Mouse (Mus musculus) T-cell, adult 2 months (primary cell): ENCODE measurements around the gene Lrrc51.

Source experiments
- DNase-seq: peaks from one replicate; pipeline ENCODE4 v3.0.0; 2022; ENCODE audit warnings: low spot score

Gene Lrrc51

DNA sequence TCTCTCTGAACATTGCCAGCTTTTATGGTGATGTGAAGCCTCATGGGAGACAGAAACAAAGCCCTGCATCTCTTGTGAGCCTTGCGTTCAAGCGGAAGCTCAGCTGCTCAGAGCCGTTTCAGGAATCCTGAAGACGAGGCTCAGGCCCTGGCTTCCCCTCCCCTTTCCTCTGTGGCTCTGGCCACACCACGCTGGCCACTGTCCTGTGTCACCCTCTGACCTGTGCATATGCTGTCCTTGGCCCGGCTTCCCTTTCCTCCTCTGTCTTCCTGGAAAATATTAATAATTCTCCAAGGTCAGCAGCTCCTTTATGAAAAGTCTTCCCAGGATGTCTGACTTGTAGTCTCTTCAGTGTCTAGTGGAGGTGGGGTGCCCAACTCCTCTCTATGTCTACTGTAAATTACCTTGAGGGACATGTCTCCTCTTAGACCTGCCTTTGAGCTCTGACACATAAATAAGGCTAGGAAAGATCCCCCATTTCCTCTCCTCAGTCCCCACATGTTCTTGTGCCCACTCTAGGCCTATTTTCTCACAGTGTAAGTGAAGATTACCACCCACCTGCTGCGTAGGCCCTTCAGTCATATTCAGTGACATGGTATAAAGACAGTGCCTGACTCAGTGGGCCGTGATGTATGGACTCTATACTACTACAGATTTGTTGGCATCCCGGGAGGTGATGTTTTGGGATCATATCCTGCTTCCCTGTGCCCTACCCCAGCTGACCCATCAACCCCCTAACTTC lies 51.1 kb downstream of the Lrrc51 start:
- no peak for DNase-seq

DNA sequence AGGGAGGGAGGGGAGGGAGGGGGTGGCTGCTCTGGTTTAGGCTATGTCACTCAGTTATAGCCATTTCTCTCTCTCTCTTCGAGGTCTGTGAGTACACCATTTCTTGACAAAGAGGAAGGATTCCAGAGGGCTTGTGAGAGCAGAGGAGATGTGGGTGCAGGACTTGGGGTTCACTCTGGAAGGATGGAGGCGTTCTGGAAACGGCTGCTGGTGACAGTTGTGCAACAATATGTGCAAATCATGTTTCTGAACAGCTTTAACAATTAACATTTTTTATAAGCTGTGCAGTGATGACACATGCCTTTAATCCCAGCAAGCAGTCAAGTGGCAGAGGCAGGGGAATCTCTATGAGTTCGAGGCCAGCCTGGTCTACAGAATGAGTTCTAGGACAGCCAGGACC lies 52.8 kb downstream of the Lrrc51 start:
- no peak for DNase-seq

DNA sequence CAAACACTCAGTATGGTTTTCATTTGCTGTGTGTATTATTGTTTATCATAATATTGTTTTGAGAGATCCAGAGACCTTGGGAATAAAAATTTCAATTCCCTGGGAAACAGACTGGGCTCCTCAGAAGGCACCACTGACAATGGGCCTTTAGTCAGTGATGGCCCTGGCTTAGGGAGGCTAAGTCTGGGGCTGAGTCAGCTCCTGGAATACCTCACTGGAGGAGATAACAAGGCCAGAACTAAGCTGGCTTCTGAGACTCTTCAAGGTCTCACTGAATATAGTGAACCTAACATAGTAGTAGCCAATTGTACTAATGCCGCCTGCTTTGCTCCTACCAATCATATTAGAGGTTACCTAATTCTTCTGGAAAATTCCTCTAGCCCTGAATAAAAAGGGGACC lies 57.7 kb downstream of the Lrrc51 start:
- no peak for DNase-seq

DNA sequence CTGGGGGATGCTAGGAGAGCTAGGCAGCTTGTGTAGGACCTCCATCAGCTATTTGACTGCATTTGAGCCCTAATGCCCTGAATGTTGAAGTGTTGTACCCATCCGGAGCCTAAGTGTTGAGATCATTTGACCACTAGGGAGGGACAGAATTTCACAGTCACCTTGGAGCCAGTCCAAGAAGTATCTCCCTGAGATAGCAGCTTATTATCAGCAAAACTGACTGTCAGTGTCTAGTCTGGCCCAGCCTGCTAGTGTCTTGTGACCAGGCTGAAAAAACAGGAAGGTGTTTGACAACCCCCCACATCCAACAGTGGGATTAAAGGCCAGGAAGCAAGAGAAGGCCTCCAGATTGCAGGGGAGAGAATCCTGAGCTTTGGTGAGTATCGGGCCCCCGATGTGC lies 62.4 kb downstream of the Lrrc51 start:
- DNase-seq, result no peak

DNA sequence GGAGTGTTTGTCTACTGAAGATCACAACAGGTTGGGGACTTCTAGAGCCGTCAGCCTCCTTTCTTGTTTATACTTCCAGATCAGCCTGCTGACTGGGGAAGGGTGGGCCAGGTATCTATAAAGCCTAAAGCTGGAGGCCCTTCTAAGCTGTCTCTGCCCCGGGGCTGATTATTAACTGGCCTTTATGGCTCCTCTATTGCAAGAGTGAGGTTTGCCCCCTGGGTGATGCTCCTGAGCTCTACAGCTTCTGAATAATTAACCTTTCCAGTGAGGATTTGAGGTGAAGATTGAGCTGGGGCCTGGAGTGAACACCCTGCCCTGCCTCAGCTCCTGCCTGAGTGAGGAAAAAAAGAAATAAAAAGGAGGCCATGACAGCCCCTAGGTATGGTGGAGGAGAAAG lies 63.1 kb downstream of the Lrrc51 start, which contains the start of gene Folr1:
Gene Folr1 (minus strand): TSS at position 160 of the 400 bp plus-strand sequence.
- no peak for DNase-seq

DNA sequence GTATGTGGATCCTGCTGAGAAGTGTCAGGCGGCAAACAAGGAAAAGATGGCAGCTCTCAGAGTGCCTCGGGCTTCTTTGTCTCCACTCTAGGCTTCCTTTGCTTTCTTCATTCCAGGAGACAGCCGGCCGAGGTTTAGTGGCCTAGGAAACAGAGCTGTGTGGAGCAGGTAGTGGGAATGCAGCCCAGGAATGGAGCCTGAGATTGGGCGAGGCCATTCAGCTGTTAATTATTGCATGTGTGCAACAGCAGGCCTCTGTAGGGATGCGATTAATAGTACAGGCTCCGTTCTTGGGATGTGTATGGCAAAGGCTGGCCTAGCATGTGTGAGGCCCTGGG lies 64.6 kb downstream of the Lrrc51 start:
- no peak for DNase-seq

DNA sequence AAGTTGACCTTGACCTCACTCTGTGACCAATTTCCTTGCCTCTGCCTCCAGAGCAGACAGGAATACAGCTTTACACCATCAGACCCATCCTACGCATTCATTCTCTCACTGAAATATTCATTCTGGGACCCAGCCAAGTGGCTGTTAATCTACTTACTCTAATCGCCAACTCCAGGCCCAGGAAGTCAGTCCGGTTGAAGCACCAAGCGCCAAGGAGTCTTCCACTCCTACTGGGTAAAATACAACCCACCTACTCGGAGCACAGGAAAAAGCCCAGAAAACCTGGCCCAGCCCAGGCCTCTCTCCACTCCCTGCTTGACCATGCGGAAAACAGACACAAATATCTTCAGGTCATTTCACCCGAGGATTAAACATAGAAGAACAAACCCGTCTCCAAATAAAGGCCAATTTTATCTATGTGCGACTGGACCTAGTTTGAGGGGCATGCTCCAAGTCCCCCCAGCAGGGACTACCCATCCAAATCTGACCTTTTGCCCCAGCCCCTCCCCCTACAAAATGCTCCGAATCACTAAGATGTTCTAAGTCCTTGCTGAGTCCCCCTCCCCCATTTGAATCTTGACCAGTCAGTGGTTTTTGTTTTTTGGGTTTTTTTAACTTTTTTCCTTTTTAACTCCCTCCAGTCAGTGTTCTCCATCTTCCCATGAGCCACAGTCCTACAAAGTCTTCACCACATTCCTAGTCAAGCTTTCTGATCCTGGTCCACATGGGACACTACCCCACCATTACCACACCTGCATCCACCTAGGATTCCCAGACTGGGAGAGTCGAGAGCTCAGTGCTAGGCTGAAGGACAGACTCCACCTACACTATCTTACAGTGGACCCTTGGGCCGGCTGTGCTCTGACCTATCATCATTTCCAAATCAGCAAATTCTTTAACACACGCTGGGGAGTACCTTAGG lies 65.2 kb downstream of the Lrrc51 start:
- no peak for DNase-seq

DNA sequence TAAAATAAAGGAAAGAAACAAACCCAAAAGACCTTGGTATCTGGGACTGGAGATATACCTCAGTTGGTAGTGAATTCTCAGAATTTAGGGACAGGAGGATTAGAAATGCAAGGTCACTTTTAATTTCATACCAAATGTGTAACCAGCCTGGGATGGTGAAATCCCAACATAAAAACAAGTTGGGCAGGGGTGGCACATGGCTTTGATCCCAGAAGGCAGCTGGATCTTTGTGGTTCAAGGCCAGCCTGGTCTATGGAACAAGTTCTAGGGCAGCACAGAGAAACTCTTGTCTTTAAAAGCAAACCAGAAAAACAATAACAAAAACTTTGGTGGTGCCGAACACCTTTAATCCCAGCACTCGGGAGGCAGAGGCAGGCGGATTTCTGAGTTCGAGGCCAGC lies 66.2 kb downstream of the Lrrc51 start:
- DNase-seq, result no peak

DNA sequence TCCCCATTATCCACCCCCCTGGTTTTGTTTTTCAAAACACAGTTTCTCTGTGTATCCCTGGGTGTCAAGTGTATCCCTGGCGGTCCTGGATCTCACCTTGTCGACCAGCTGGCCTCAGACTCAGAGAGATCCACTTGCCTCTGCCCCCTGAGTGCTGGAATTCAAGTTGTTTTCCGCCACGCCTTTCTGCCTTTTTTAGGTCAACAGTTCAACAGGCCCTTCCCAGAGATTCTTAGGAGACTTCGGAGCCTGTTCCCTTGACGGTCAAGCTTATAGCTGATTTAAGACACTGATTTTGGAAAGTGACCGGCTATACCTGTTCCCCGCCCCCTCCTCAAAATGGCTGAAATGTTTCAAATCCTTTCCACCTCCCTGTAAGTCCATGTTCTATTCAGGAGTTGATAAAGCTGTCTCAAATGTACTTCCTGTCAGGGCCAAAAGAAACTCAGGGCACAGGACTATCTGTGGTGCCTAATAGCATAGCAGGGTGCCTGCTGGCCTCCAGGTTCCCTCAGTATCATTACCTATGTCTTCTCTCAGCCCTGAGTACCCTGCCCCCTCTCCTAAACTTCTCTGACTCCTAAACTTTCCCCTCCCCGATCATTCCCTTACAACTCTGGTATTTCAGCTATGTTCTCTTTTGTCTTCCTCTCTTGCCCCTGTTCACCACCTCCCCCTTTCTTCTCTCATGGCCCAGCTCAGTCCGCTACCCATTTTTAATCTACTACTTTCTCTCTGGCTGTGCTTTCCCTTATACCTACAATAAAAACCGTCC lies 67.0 kb downstream of the Lrrc51 start:
- DNase-seq, result no peak

DNA sequence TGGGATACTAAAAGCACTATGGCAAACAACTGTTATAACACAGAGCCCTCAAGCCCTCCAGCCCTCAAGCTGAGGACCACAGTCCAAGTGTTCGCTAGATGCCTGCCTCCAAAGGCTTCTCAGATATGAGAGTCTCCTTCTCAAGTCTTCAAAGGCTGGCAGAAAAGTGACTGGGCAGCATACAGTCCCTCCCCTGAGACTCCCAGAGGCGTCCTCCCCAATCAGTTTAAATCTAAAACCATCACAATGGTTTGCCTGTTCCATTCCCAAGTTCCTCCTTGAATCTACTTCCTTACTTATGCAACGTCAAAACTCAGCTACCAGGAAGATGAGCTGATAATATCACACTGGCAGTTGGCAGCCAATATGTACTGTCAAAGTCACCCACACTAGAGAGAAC lies 70.3 kb downstream of the Lrrc51 start, which contains the start of gene Anapc15:
Gene Anapc15 (plus strand): TSS at position 301 of the 400 bp plus-strand sequence.
- DNase-seq, result no peak
